Mouse (Mus musculus) liver, embryonic 12.5 days (tissue): ENCODE data around the gene Sulf2. TPM values are rescaled to one million over a fixed set of nuclear protein-coding genes. Genes with fewer than 3 reads are reported as not detected.

Experiments used
- ATAC-seq: fragments of 200-750 bp; cut with Nextera tagmentation; 2 replicates; pipeline ENCODE4 v1.8.0; 2017; ENCODE audit warnings: moderate number of reproducible peaks, mild to moderate bottlenecking, moderate library complexity
- H3K27ac ChIP-seq: fragments of 300-500 bp; sonication (generic); 2 replicates; pipeline ENCODE4 v1.5.1; 2016; ENCODE audit warnings: mild to moderate bottlenecking
- H3K27me3 ChIP-seq: fragments of 300-500 bp; sonication (generic); replicated peaks from 2 replicates; pipeline ENCODE4 v1.6.1; 2016; ENCODE audit warnings: mild to moderate bottlenecking, moderate library complexity
- H3K36me3 ChIP-seq: fragments of 300-500 bp; sonication (generic); 2 replicates; pipeline ENCODE4 v1.6.1; 2016; ENCODE audit warnings: mild to moderate bottlenecking, moderate library complexity
- H3K4me1 ChIP-seq: fragments of 300-500 bp; sonication (generic); 2 replicates; pipeline ENCODE4 v1.6.1; 2016
- H3K4me2 ChIP-seq: fragments of 300-500 bp; sonication (generic); 2 replicates; pipeline ENCODE4 v1.6.1; 2016; ENCODE audit warnings: mild to moderate bottlenecking, moderate library complexity
- H3K4me3 ChIP-seq: fragments of 300-500 bp; sonication (generic); 2 replicates; pipeline ENCODE4 v1.5.1; 2016; ENCODE audit warnings: mild to moderate bottlenecking, moderate library complexity
- H3K9ac ChIP-seq: fragments of 300-500 bp; sonication (generic); 2 replicates; pipeline ENCODE4 v1.6.1; 2016; ENCODE audit warnings: mild to moderate bottlenecking, moderate library complexity
- H3K9me3 ChIP-seq: fragments of 300-500 bp; sonication (generic); replicated peaks from 2 replicates; pipeline ENCODE4 v1.6.1; 2016; ENCODE audit warnings: mild to moderate bottlenecking, moderate library complexity
- WGBS: fragments of 180-500 bp; shearing (Covaris S2); methylation state at CpG from one replicate; pipeline ENCODE4 v1.1.7; 2016; ENCODE audit not compliant: insufficient replicate concordance; 5-methylcytosine and 5-hydroxymethylcytosine counted together
- polyA plus RNA-seq: library from polyadenylated mRNA; unstranded; fragments of >200 nt; fragmentation: Nextera tagmentation; extraction: Ambion mirVana; gene quantifications from 2 replicates; pipeline ENCODE4 v1.2.1, GENCODE M21; 2016

The Sulf2 gene
- polyA plus RNA-seq, 1 experiment from 2014 or later: 7.5 TPM

- H3K27ac ChIP-seq: peak overlapping the region; percentile 33; the same call in 1 of the 2 replicates
- H3K9me3 ChIP-seq: no peaks in the 10 kb centered on the region
- H3K36me3 ChIP-seq: no peaks in the 10 kb centered on the region
- WGBS: under 1% methylated on average over 87 of the region's 95 CpGs
- peaks cover 74% of the 10 kb centered on the region for H3K27me3 ChIP-seq
- peak overlapping the region; percentile 47 for H3K9ac ChIP-seq
- peak overlapping the region; percentile 55 for H3K4me3 ChIP-seq
- ATAC-seq: no peak
- peak overlapping the region; percentile 69 for H3K4me2 ChIP-seq
- 0 out of 2 replicates have a peak, but pooled peaks cover 11% of the 10 kb centered on the region for H3K4me1 ChIP-seq
Measured at GRCm38 (mm10) chr2:166154749-166155453, 562 bp downstream of the Sulf2 start.

GRCm38 (mm10) chr2:166153891-166154711 lies 1.4 kb downstream of the Sulf2 start:
- Histone ChIP-seq H3K36me3 (no peaks in the 10 kb centered on the region), H3K9me3 (no peaks in the 10 kb centered on the region), H3K9ac (peak overlapping the region; percentile 47), H3K4me2 (peak overlapping the region; percentile 69), H3K4me3 (peak overlapping the region; percentile 55), H3K27me3 (peaks cover 74% of the 10 kb centered on the region), H3K4me1 (0 out of 2 replicates have a peak, but pooled peaks cover 11% of the 10 kb centered on the region), H3K27ac (peak overlapping the region; percentile 33; the same call in 1 of the 2 replicates)
- WGBS: 2% methylated on average over 51 of the region's 51 CpGs
- no peak for ATAC-seq

GRCm38 (mm10) chr2:166153399-166153793 lies 2.1 kb downstream of the Sulf2 start:
- ATAC-seq: no peak
- Histone ChIP-seq H3K4me3 (no peak overlapping the region), H3K36me3 (no peaks in the 10 kb centered on the region), H3K9ac (no peak overlapping the region), H3K4me1 (0 out of 2 replicates have a peak, but pooled peaks cover 11% of the 10 kb centered on the region), H3K27ac (no peak overlapping the region), H3K4me2 (peak overlapping the region; percentile 69; the same call in 1 of the 2 replicates), H3K9me3 (no peaks in the 10 kb centered on the region), H3K27me3 (peaks cover 74% of the 10 kb centered on the region)
- WGBS: 22% methylated on average over 3 of the region's 3 CpGs

GRCm38 (mm10) chr2:166152734-166153398 lies 2.6 kb downstream of the Sulf2 start:
- Histone ChIP-seq H3K4me3 (no peak overlapping the region), H3K4me1 (0 out of 2 replicates have a peak, but pooled peaks cover 11% of the 10 kb centered on the region), H3K9ac (no peak overlapping the region), H3K36me3 (no peaks in the 10 kb centered on the region), H3K9me3 (no peaks in the 10 kb centered on the region), H3K27me3 (peaks cover 74% of the 10 kb centered on the region), H3K4me2 (no peak overlapping the region), H3K27ac (no peak overlapping the region)
- ATAC-seq: no peak
- WGBS: 34% methylated on average over 11 of the region's 11 CpGs

GRCm38 (mm10) chr2:166151510-166152473 lies 3.7 kb downstream of the Sulf2 start:
- ATAC-seq: no peak
- 64% methylated on average over 19 of the region's 19 CpGs for WGBS
- no peak overlapping the region for H3K4me2 ChIP-seq
- no peaks in the 10 kb centered on the region for H3K9me3 ChIP-seq
- no peak overlapping the region for H3K4me3 ChIP-seq
- 0 out of 2 replicates have a peak, but pooled peaks cover 11% of the 10 kb centered on the region for H3K4me1 ChIP-seq
- no peak overlapping the region for H3K27ac ChIP-seq
- no peak overlapping the region for H3K9ac ChIP-seq
- H3K27me3 ChIP-seq: peaks cover 72% of the 10 kb centered on the region
- H3K36me3 ChIP-seq: no peaks in the 10 kb centered on the region

- peaks cover 61% of the 10 kb centered on the region for H3K27me3 ChIP-seq
- no peak overlapping the region for H3K9ac ChIP-seq
- no peak overlapping the region for H3K4me3 ChIP-seq
- 0 out of 2 replicates have a peak, but pooled peaks cover 11% of the 10 kb centered on the region for H3K4me1 ChIP-seq
- no peak overlapping the region for H3K4me2 ChIP-seq
- H3K27ac ChIP-seq: no peak overlapping the region
- WGBS: 65% methylated on average over 5 of the region's 5 CpGs
- H3K36me3 ChIP-seq: no peaks in the 10 kb centered on the region
- no peak for ATAC-seq
- H3K9me3 ChIP-seq: no peaks in the 10 kb centered on the region
Measured at GRCm38 (mm10) chr2:166150584-166150983, 4.9 kb downstream of the Sulf2 start.

GRCm38 (mm10) chr2:166149482-166149881 lies 6.0 kb downstream of the Sulf2 start:
- ATAC-seq: no peak
- Histone ChIP-seq H3K4me1 (0 out of 2 replicates have a peak, but pooled peaks cover 11% of the 10 kb centered on the region), H3K9ac (no peak overlapping the region), H3K4me3 (no peak overlapping the region), H3K9me3 (no peaks in the 10 kb centered on the region), H3K36me3 (no peaks in the 10 kb centered on the region), H3K27ac (no peak overlapping the region), H3K4me2 (no peak overlapping the region), H3K27me3 (peaks cover 50% of the 10 kb centered on the region)
- 73% methylated on average over 8 of the region's 8 CpGs for WGBS

GRCm38 (mm10) chr2:166148672-166149332 lies 6.7 kb downstream of the Sulf2 start:
- Histone ChIP-seq H3K9ac (no peak overlapping the region), H3K9me3 (no peaks in the 10 kb centered on the region), H3K27me3 (peaks cover 43% of the 10 kb centered on the region), H3K36me3 (no peaks in the 10 kb centered on the region), H3K4me1 (0 out of 2 replicates have a peak, but pooled peaks cover 9% of the 10 kb centered on the region), H3K4me2 (no peak overlapping the region), H3K27ac (no peak overlapping the region), H3K4me3 (no peak overlapping the region)
- WGBS: 48% methylated on average over 13 of the region's 13 CpGs
- no peak for ATAC-seq

- H3K4me1 ChIP-seq: 0 out of 2 replicates have a peak, but pooled peaks cover 2% of the 10 kb centered on the region
- no peak overlapping the region for H3K4me3 ChIP-seq
- ATAC-seq: no peak
- H3K27ac ChIP-seq: no peak overlapping the region
- H3K9ac ChIP-seq: no peak overlapping the region
- H3K4me2 ChIP-seq: no peak overlapping the region
- WGBS: 63% methylated on average over 10 of the region's 10 CpGs
- H3K36me3 ChIP-seq: no peaks in the 10 kb centered on the region
- H3K27me3 ChIP-seq: peaks cover 36% of the 10 kb centered on the region
- no peaks in the 10 kb centered on the region for H3K9me3 ChIP-seq
Measured at GRCm38 (mm10) chr2:166147930-166148651, 7.4 kb downstream of the Sulf2 start.

- ATAC-seq: no peak
- H3K36me3 ChIP-seq: no peaks in the 10 kb centered on the region
- H3K4me3 ChIP-seq: no peak overlapping the region
- peaks cover 20% of the 10 kb centered on the region; the same call in 1 of the 2 replicates for H3K27me3 ChIP-seq
- no peak overlapping the region for H3K4me2 ChIP-seq
- no peak overlapping the region for H3K9ac ChIP-seq
- WGBS: 64% methylated on average over 7 of the region's 7 CpGs
- H3K9me3 ChIP-seq: no peaks in the 10 kb centered on the region
- H3K27ac ChIP-seq: no peak overlapping the region
- H3K4me1 ChIP-seq: no peaks in the 10 kb centered on the region
Measured at GRCm38 (mm10) chr2:166146446-166146845, 9.0 kb downstream of the Sulf2 start.
